Mouse (Mus musculus) MEL (cell line): ENCODE data around the gene Gm20388. TPM values are rescaled to one million over a fixed set of nuclear protein-coding genes. Genes with fewer than 3 reads are reported as not detected.

Source experiments
- DNase-seq: peaks from one replicate; pipeline ENCODE4 v3.0.0; 2011; ENCODE audit warnings: low read depth, low spot score
- H3K27ac ChIP-seq: 2 replicates; pipeline ENCODE4 v1.5.1; 2012; ENCODE audit warnings: low read depth, mild to moderate bottlenecking, control low read depth, low read length, moderate library complexity; ENCODE audit not compliant: control insufficient read depth
- H3K27me3 ChIP-seq, 2 experiments: fragments of 150-350 bp in 1 of 2; sonication (generic) in 1 of 2; 2 replicates each; pipeline ENCODE4 v1.6.1; 2012; ENCODE audit warnings: low read length in 2 of 2, mild to moderate bottlenecking in 2 of 2, improper control_type of control experiment in 1 of 2, moderate library complexity in 1 of 2; ENCODE audit not compliant: insufficient read depth in 2 of 2, control insufficient read depth in 1 of 2
- H3K36me3 ChIP-seq, 2 experiments: 2 replicates each; pipeline ENCODE4 v1.6.1; 2012 to 2014; ENCODE audit warnings: low read length in 2 of 2, improper control_type of control experiment in 1 of 2, inconsistent platforms in 1 of 2, mild to moderate bottlenecking in 1 of 2; ENCODE audit not compliant: insufficient read depth in 2 of 2, control insufficient read depth in 1 of 2
- H3K4me1 ChIP-seq, 2 experiments: fragments of 150-350 bp in 1 of 2; sonication (generic) in 1 of 2; 2 replicates each; pipeline ENCODE4 v1.6.1; 2012; ENCODE audit warnings: low read length in 2 of 2, improper control_type of control experiment in 1 of 2, mild to moderate bottlenecking in 1 of 2; ENCODE audit not compliant: insufficient read depth in 2 of 2, control insufficient read depth in 1 of 2
- H3K4me3 ChIP-seq, 2 experiments: fragments of 150-350 bp in 1 of 2; sonication (generic) in 1 of 2; 2 replicates each; pipeline ENCODE4 v1.5.1; 2012; ENCODE audit warnings: low read depth in 2 of 2, low read length in 2 of 2, mild to moderate bottlenecking in 2 of 2, moderate library complexity in 2 of 2, control low read depth in 1 of 2, improper control_type of control experiment in 1 of 2; ENCODE audit not compliant: control insufficient read depth in 1 of 2, insufficient read depth in 1 of 2
- H3K79me2 ChIP-seq: 2 replicates; pipeline ENCODE4 v1.6.1; 2012; ENCODE audit warnings: mild to moderate bottlenecking, low read length, moderate library complexity; ENCODE audit not compliant: control insufficient read depth, poor library complexity, insufficient read depth
- H3K9ac ChIP-seq: 2 replicates; pipeline ENCODE4 v1.6.1; 2012; ENCODE audit warnings: low read depth, mild to moderate bottlenecking, control low read depth, low read length, moderate library complexity; ENCODE audit not compliant: control insufficient read depth, poor library complexity, severe bottlenecking
- H3K9me3 ChIP-seq: fragments of 150-350 bp; sonication (generic); replicated peaks from 2 replicates; pipeline ENCODE4 v1.6.1; 2012; ENCODE audit warnings: mild to moderate bottlenecking, low read length, improper control_type of control experiment, moderate library complexity; ENCODE audit not compliant: insufficient read depth
- BHLHE40 ChIP-seq: IDR thresholded peaks from 2 replicates; pipeline ENCODE4 v1.6.1; 2012; ENCODE audit warnings: low read depth, mild to moderate bottlenecking, inconsistent platforms, low read length, improper control_type of control experiment, borderline replicate concordance
- CTCF ChIP-seq, 3 experiments: IDR thresholded peaks in 2 of 3; conservative IDR thresholded peaks in 1 of 3; 2 replicates each; pipeline ENCODE4 v1.5.1; 2011 to 2012; ENCODE audit warnings: low read length in 3 of 3, low read depth in 2 of 3, mild to moderate bottlenecking in 2 of 3, improper control_type of control experiment in 1 of 3, inconsistent platforms in 1 of 3, mixed read lengths in 1 of 3, moderate library complexity in 1 of 3; ENCODE audit not compliant: control insufficient read depth in 1 of 3, insufficient read depth in 1 of 3, poor library complexity in 1 of 3, severe bottlenecking in 1 of 3
- E2F4 ChIP-seq: IDR thresholded peaks from 2 replicates; pipeline ENCODE4 v1.6.1; 2011; ENCODE audit warnings: low read depth, low read length, improper control_type of control experiment, borderline replicate concordance
- ELF1 ChIP-seq: IDR thresholded peaks from 2 replicates; pipeline ENCODE4 v1.6.1; 2014; ENCODE audit warnings: low read depth, mild to moderate bottlenecking, inconsistent platforms, low read length, improper control_type of control experiment, moderate library complexity
- GATA1 ChIP-seq: IDR thresholded peaks from 2 replicates; pipeline ENCODE4 v1.6.1; 2011; ENCODE audit warnings: low read depth, low read length, improper control_type of control experiment
- HCFC1 ChIP-seq: IDR thresholded peaks from 2 replicates; pipeline ENCODE4 v1.6.1; 2012; ENCODE audit warnings: low read depth, mild to moderate bottlenecking, inconsistent platforms, low read length, improper control_type of control experiment, moderate library complexity
- JUND ChIP-seq: IDR thresholded peaks from 2 replicates; pipeline ENCODE4 v1.6.1; 2011; ENCODE audit warnings: low read depth, mild to moderate bottlenecking, improper control_type of control experiment, low read length
- KAT2A ChIP-seq: conservative IDR thresholded peaks from 2 replicates; pipeline ENCODE4 v1.6.1; 2012; ENCODE audit warnings: low read depth, low read length, improper control_type of control experiment, inconsistent platforms
- MAX ChIP-seq: IDR thresholded peaks from 2 replicates; pipeline ENCODE4 v1.6.1; 2011; ENCODE audit warnings: low read length, improper control_type of control experiment
- MAZ ChIP-seq: IDR thresholded peaks from 2 replicates; pipeline ENCODE4 v1.6.1; 2012; ENCODE audit warnings: low read depth, mild to moderate bottlenecking, inconsistent platforms, low read length, improper control_type of control experiment
- MEF2A ChIP-seq: IDR thresholded peaks from 2 replicates; pipeline ENCODE4 v1.6.1; 2014; ENCODE audit warnings: low read depth, mild to moderate bottlenecking, inconsistent platforms, low read length, improper control_type of control experiment; ENCODE audit not compliant: poor library complexity, insufficient replicate concordance, severe bottlenecking; ENCODE audit errors: extremely low read depth
- MXI1 ChIP-seq: IDR thresholded peaks from 2 replicates; pipeline ENCODE4 v1.6.1; 2011; ENCODE audit warnings: mild to moderate bottlenecking, low read depth, low read length, improper control_type of control experiment
- MYB ChIP-seq: IDR thresholded peaks from 2 replicates; pipeline ENCODE4 v1.6.1; 2011; ENCODE audit warnings: mild to moderate bottlenecking, low read depth, low read length, improper control_type of control experiment
- MYC ChIP-seq: IDR thresholded peaks from 2 replicates; pipeline ENCODE4 v1.6.1; 2011; ENCODE audit warnings: low read depth, mild to moderate bottlenecking, low read length, improper control_type of control experiment, moderate library complexity
- NRF1 ChIP-seq: IDR thresholded peaks from 2 replicates; pipeline ENCODE4 v1.6.1; 2014; ENCODE audit warnings: low read depth, mild to moderate bottlenecking, inconsistent platforms, low read length, improper control_type of control experiment, moderate library complexity; ENCODE audit not compliant: poor library complexity, insufficient read depth, severe bottlenecking
- POLR2A ChIP-seq, 2 experiments: IDR thresholded peaks; 2 replicates each; pipeline ENCODE4 v1.6.1; 2011 to 2012; ENCODE audit warnings: low read length in 2 of 2, mild to moderate bottlenecking in 2 of 2, control low read depth in 1 of 2, improper control_type of control experiment in 1 of 2, low read depth in 1 of 2, moderate library complexity in 1 of 2; ENCODE audit not compliant: control insufficient read depth in 1 of 2, insufficient read depth in 1 of 2, poor library complexity in 1 of 2
- POLR2AphosphoS2 ChIP-seq: IDR thresholded peaks from 2 replicates; pipeline ENCODE4 v1.6.1; 2011; ENCODE audit warnings: low read length, improper control_type of control experiment
- POLR2AphosphoS5 ChIP-seq: IDR thresholded peaks from 2 replicates; pipeline ENCODE4 v1.6.1; 2012; ENCODE audit warnings: low read depth, borderline replicate concordance, mild to moderate bottlenecking, inconsistent platforms, low read length, moderate library complexity, mixed read lengths
- RAD21 ChIP-seq: IDR thresholded peaks from 2 replicates; pipeline ENCODE4 v1.6.1; 2011; ENCODE audit warnings: mild to moderate bottlenecking, low read depth, low read length, improper control_type of control experiment
- RCOR1 ChIP-seq: IDR thresholded peaks from 2 replicates; pipeline ENCODE4 v1.6.1; 2012; ENCODE audit warnings: low read depth, mild to moderate bottlenecking, inconsistent platforms, low read length, improper control_type of control experiment
- SIN3A ChIP-seq: IDR thresholded peaks from 2 replicates; pipeline ENCODE4 v1.6.1; 2012; ENCODE audit warnings: low read length, improper control_type of control experiment, inconsistent platforms
- SMC3 ChIP-seq: IDR thresholded peaks from 2 replicates; pipeline ENCODE4 v1.6.1; 2011; ENCODE audit warnings: low read depth, low read length, improper control_type of control experiment
- TAL1 ChIP-seq: IDR thresholded peaks from 2 replicates; pipeline ENCODE4 v1.6.1; 2012; ENCODE audit warnings: mild to moderate bottlenecking, inconsistent platforms, low read length, moderate library complexity, mixed read lengths
- TBP ChIP-seq: IDR thresholded peaks from 2 replicates; pipeline ENCODE4 v1.8.0; 2011; ENCODE audit warnings: low read depth, low read length, improper control_type of control experiment
- TCF12 ChIP-seq: IDR thresholded peaks from 2 replicates; pipeline ENCODE4 v1.6.1; 2014; ENCODE audit warnings: low read depth, mild to moderate bottlenecking, inconsistent platforms, low read length, improper control_type of control experiment, moderate library complexity
- UBTF ChIP-seq: IDR thresholded peaks from 2 replicates; pipeline ENCODE4 v1.6.1; 2012; ENCODE audit warnings: low read depth, mild to moderate bottlenecking, inconsistent platforms, low read length, improper control_type of control experiment, moderate library complexity, borderline replicate concordance; ENCODE audit not compliant: insufficient read depth
- USF1 ChIP-seq: IDR thresholded peaks from 2 replicates; pipeline ENCODE4 v1.6.1; 2014; ENCODE audit warnings: low read depth, mild to moderate bottlenecking, inconsistent platforms, low read length, improper control_type of control experiment, moderate library complexity
- USF2 ChIP-seq, 2 experiments: IDR thresholded peaks; 2 replicates each; pipeline ENCODE4 v1.6.1; 2011 to 2012; ENCODE audit warnings: improper control_type of control experiment in 2 of 2, low read length in 2 of 2, borderline replicate concordance in 1 of 2, inconsistent platforms in 1 of 2, low read depth in 1 of 2, mild to moderate bottlenecking in 1 of 2; ENCODE audit not compliant: insufficient read depth in 1 of 2
- ZC3H11A ChIP-seq: IDR thresholded peaks from 2 replicates; pipeline ENCODE4 v1.6.1; 2012; ENCODE audit warnings: low read depth, mild to moderate bottlenecking, inconsistent platforms, low read length, improper control_type of control experiment
- ZKSCAN1 ChIP-seq: IDR thresholded peaks from 2 replicates; pipeline ENCODE4 v1.6.1; 2012; ENCODE audit warnings: low read depth, mild to moderate bottlenecking, inconsistent platforms, low read length, improper control_type of control experiment, moderate library complexity
- ZMIZ1 ChIP-seq: IDR thresholded peaks from 2 replicates; pipeline ENCODE4 v1.6.1; 2012; ENCODE audit warnings: low read depth, mild to moderate bottlenecking, inconsistent platforms, low read length, improper control_type of control experiment, moderate library complexity
- ZNF384 ChIP-seq: IDR thresholded peaks from 2 replicates; pipeline ENCODE4 v1.6.1; 2012; ENCODE audit warnings: low read depth, mild to moderate bottlenecking, inconsistent platforms, low read length, improper control_type of control experiment
- polyA plus RNA-seq, 2 experiments: library from polyadenylated mRNA; stranded (reverse) in 1 of 2; unstranded in 1 of 2; fragments of >175 nt in 1 of 2; fragments of >200 nt in 1 of 2; gene quantifications; 2 replicates each; pipeline versions ENCODE4 v1.2.1 to v1.2.4; 2012; ENCODE audit warnings: low replicate concordance in 2 of 2, low read depth in 1 of 2; ENCODE audit not compliant: insufficient read length in 2 of 2, insufficient read depth in 1 of 2, missing spikeins in 1 of 2
- total RNA-seq: library from RNA; depleted of rRNA; stranded (reverse); fragments of 300-350 nt; gene quantifications from 2 replicates; pipeline ENCODE4 v1.2.3, GENCODE M21; 2012

Gene Gm20388
- total and polyA plus RNA-seq, 3 experiments, result 11.1 to 17.8 TPM; not detected in 1

- peak; percentile 65 for DNase-seq
- Histone ChIP-seq H3K4me1 (no peaks in the 10 kb centered on the region), H3K79me2 (no peaks in the 10 kb centered on the region), H3K27me3 (no peaks in the 10 kb centered on the region), H3K9me3 (no peaks in the 10 kb centered on the region), H3K4me3 (peak overlapping the region; percentile 58 to 79), H3K36me3 (no peaks in the 10 kb centered on the region; a peak in 1 of 4 replicates), H3K9ac (peak overlapping the region; percentile 68), H3K27ac (no peak overlapping the region)
- TF ChIP-seq ELF1 (no peak), MAX (peak; percentile 47; the same call in 1 of the 2 replicates), HCFC1 (no peak), ZMIZ1 (no peak), ZC3H11A (no peak), POLR2AphosphoS2 (no peak), SIN3A (0 out of 2 replicates have a peak, but pooled peaks have one; percentile 25), ZNF384 (no peak), TAL1 (no peak), TCF12 (no peak), POLR2AphosphoS5 (no peak), GATA1 (no peak), POLR2A (IDR thresholded peaks at IDR 0.05; ENCODE audit: control insufficient read depth in 1 of 2, insufficient read depth in 1 of 2, low read depth in 1 of 2, low read length in 2 of 2, poor library complexity in 1 of 2) (no peak), USF1 (peak; percentile 81), MYB (no peak), SMC3 (no peak), RCOR1 (no peak), ZKSCAN1 (no peak), USF2 (IDR thresholded peaks at IDR 0.05; ENCODE audit: borderline replicate concordance in 1 of 2, insufficient read depth in 1 of 2, low read depth in 1 of 2, low read length in 2 of 2) (0 out of 4 replicates have a peak, but pooled peaks of 1 of the 2 experiments have one; percentile 19), MYC (0 out of 2 replicates have a peak, but pooled peaks have one; percentile 22), UBTF (0 out of 2 replicates have a peak, but pooled peaks have one; percentile 38), BHLHE40 (no peak), TBP (no peak), MEF2A (no peak), KAT2A (no peak), E2F4 (no peak), JUND (no peak), MXI1 (peak; percentile 75; the same call in 1 of the 2 replicates), CTCF (IDR thresholded peaks at IDR 0.05 in 2 of 3, conservative IDR thresholded peaks at IDR 0.05 in 1 of 3; ENCODE audit: control insufficient read depth in 1 of 3, insufficient read depth in 1 of 3, low read depth in 2 of 3, low read length in 3 of 3, poor library complexity in 1 of 3, severe bottlenecking in 1 of 3) (no peak), NRF1 (no peak), MAZ (no peak), RAD21 (no peak)
- TF ChIP-seq, all 39 proteins: peak for 7
Observed at GRCm38 (mm10) chr8:120634329-120634839, 723.7 kb downstream of the Gm20388 start.
